Mouse (Mus musculus) adrenal gland, adult 18-20 months (tissue): Measurements from ENCODE around the gene Rad51d. TPM values are rescaled to one million over a fixed set of nuclear protein-coding genes. Genes with fewer than 3 reads are reported as not detected.

Experiments used
- DNase-seq, 2 experiments: peaks; one replicate each; pipeline ENCODE4 v3.0.0; 2021 to 2022; ENCODE audit warnings: low spot score in 2 of 2
- total RNA-seq, 2 experiments: library from RNA; stranded (reverse); gene quantifications; 1 replicate in 1 of 2; 2 replicates in 1 of 2; pipeline ENCODE4 v1.2.3; 2021

Gene Rad51d
- total RNA-seq, 2 experiments from 2014 or later = 10.3 to 11.8 TPM

GRCm38 (mm10) chr11:82831008-82831893 is 59.2 kb downstream of the Rad51d start:
- no peak for DNase-seq

GRCm38 (mm10) chr11:82826818-82827217 is 63.6 kb downstream of the Rad51d start:
- no peak for DNase-seq

Other genes with a start within 250 kb of the Rad51d start
- under 1 TPM; 0.54 to 0.70 TPM for gene Cct6b, start 126.3 kb downstream of the Rad51d start, total RNA-seq
- 10 to 100 TPM; 18.8 to 21.1 TPM for gene Zfp830, start 126.3 kb downstream of the Rad51d start, total RNA-seq
- gene Lig3, start 109.5 kb downstream of the Rad51d start, total RNA-seq = 10 to 100 TPM; 18.2 to 21.5 TPM
- gene Rffl, start 19.4 kb downstream of the Rad51d start, total RNA-seq = 1 to 10 TPM; 5.8 to 7.5 TPM
- gene Fndc8, start 1.5 kb upstream of the Rad51d start, total RNA-seq = under 1 TPM in 1 of 2 experiments, not detected in 1; 0.13 TPM
- gene Nle1, start 17.8 kb upstream of the Rad51d start, total RNA-seq = 10 to 100 TPM; 17.3 to 22.6 TPM
- gene Unc45b, start 19.9 kb upstream of the Rad51d start, total RNA-seq = 10 to 100 TPM in 1 of 2 experiments, 1 to 10 TPM in 1; 6.5 to 10.7 TPM
- 10 to 100 TPM; 30.3 to 40.0 TPM for gene Slfn5, start 60.7 kb upstream of the Rad51d start, total RNA-seq
- gene Slfn9, start 101.2 kb upstream of the Rad51d start, total RNA-seq = 1 to 10 TPM; 2.8 to 5.2 TPM
- gene Slfn8, start 130.2 kb upstream of the Rad51d start, total RNA-seq = 1 to 10 TPM; 1.4 to 2.2 TPM
- 1 to 10 TPM; 6.6 to 8.5 TPM for gene Slfn2, start 174.5 kb upstream of the Rad51d start, total RNA-seq
- gene Slfn1, start 226.2 kb upstream of the Rad51d start, total RNA-seq = under 1 TPM; 0.20 to 0.35 TPM